Mouse (Mus musculus): Measurements from ENCODE around the gene Gbp10. TPM values are rescaled to one million over a fixed set of nuclear protein-coding genes. Genes with fewer than 3 reads are reported as not detected.
"Not testable (repeated sequence)": the region's sequence is repeated elsewhere in the genome, so short reads cannot be mapped to it uniquely, and the experiment has no call there.

Gbp10 gene
- polyA plus RNA-seq, 1 experiment from 2014 or later = 0.18 TPM

DNA sequence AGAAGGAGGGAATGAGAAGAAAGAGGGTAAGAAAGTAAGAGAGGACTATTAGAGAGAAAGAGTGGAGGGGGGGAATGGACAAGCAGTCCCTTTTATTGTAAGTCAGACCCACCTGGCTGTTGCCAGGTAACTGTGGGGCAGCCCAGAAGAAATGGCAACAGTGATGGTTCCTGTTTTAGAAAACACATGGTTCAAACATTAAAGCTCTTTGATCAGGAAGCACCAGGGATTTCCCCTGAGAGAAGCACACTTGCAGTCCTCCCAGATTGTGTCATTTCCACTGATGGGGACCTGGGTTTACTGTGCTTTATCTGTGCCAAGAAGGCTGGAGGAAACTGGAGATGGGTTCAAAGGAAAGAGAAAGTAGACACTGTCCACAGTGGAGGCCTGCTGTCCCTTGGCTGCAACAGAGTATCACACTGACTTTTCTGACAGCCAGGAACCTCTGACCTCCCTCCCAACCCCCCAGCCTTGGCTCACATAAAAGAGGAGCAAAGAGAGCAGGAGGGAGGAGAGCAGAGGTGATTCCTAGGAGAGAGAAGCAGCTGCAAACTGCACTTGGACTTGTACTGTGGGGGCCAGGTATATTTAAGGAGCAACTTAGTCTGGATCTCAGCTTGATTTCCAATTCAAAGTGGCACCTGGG lies 41.3 kb downstream of the Gbp10 start:
- H3K4me2 ChIP-seq (ENCODE audit: low read length); H3K36me3 ChIP-seq (ENCODE audit: control insufficient read depth, insufficient read depth); H3K4me3 ChIP-seq (replicated peaks; ENCODE audit: low read length); H3K27ac ChIP-seq (ENCODE audit: low read length); H3K9ac ChIP-seq (replicated peaks; ENCODE audit: low read depth, low read length); H3K4me1 ChIP-seq (replicated peaks; ENCODE audit: control insufficient read depth, insufficient read depth, low read length); ATAC-seq; H3K9me3 ChIP-seq (ENCODE audit: control insufficient read depth, low read length); H3K27me3 ChIP-seq (replicated peaks; ENCODE audit: control insufficient read depth, insufficient read depth, low read length): not testable (repeated sequence)

DNA sequence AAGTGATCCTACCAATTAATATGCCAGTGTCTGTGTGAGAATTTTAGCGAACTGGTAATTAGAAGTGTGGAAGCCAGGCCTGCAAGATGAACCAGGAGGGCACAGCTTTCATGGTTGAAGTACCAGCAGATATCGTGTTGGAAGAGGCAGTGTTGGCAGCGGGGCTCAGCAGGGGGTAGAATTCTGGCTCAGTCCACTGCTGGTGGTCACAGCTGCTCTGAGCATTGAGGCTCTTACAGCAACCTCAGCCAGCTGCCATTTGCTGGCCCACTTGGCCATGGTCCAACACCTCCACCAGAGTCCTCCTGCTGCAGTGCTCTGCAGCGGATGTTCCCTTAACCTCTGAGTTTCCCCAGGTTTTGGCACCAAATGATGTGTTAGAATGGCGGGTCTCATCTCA lies 43.0 kb downstream of the Gbp10 start:
- H3K4me1 ChIP-seq (replicated peaks; ENCODE audit: control insufficient read depth, insufficient read depth, low read length); H3K9me3 ChIP-seq (ENCODE audit: control insufficient read depth, low read length); H3K27ac ChIP-seq (ENCODE audit: low read length); H3K4me2 ChIP-seq (ENCODE audit: low read length); ATAC-seq; H3K9ac ChIP-seq (replicated peaks; ENCODE audit: low read depth, low read length); H3K4me3 ChIP-seq (replicated peaks; ENCODE audit: low read length); H3K36me3 ChIP-seq (ENCODE audit: control insufficient read depth, insufficient read depth); H3K27me3 ChIP-seq (replicated peaks; ENCODE audit: control insufficient read depth, insufficient read depth, low read length): not testable (repeated sequence)
- WGBS = 77% methylated on average over 5 of the region's 5 CpGs

DNA sequence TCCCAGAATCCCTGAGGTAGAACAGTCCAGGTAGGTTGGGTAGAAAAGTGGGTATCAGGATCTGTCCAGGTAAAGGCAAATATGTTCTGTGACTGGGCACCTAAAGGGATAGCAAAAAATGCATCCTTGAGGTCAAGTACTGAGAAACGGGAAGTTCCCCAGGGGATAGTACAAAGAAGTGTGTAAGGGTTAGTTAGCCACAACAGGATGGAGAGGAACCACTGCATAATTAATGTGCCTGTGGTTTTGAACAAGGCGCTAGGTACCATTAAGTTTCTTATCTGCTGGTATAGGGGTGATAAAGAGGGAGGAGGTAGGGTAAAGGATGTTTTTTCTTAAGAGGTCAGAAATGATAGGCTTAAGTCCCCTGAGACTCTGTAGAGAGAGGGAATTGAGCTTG lies 46.8 kb downstream of the Gbp10 start:
- H3K9me3 ChIP-seq (ENCODE audit: control insufficient read depth, low read length); ATAC-seq; H3K27ac ChIP-seq (ENCODE audit: low read length); H3K36me3 ChIP-seq (ENCODE audit: control insufficient read depth, insufficient read depth); H3K9ac ChIP-seq (replicated peaks; ENCODE audit: low read depth, low read length); H3K4me3 ChIP-seq (replicated peaks; ENCODE audit: low read length); H3K4me2 ChIP-seq (ENCODE audit: low read length); H3K27me3 ChIP-seq (replicated peaks; ENCODE audit: control insufficient read depth, insufficient read depth, low read length); H3K4me1 ChIP-seq (replicated peaks; ENCODE audit: control insufficient read depth, insufficient read depth, low read length): not testable (repeated sequence)
- WGBS = 77% methylated on average over 2 of the region's 2 CpGs

DNA sequence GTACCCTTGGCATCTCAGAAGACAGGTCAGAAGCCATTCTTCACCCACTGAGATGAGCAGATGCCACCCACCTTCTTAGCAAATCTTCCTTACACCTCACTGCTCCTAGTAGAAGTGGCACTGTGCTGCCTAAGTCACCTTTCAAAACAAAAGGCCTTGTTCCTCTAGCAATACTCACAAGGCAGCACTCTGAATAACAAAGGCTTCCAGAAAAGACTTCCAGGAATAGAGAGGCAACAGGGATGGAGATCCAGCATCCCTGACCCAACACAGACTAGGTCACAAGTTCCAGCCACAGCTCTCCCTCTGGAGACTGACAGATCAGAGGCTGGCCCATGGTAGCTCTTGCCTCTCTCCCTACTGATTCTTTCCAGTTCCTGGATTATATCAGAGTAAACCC lies 57.9 kb downstream of the Gbp10 start:
- no peak overlapping the region for H3K27ac ChIP-seq (ENCODE audit: low read length)
- H3K9ac ChIP-seq (replicated peaks; ENCODE audit: low read depth, low read length) = no peak overlapping the region
- H3K9me3 ChIP-seq (ENCODE audit: control insufficient read depth, low read length) = no peaks in the 10 kb centered on the region
- no peak overlapping the region for H3K4me2 ChIP-seq (ENCODE audit: low read length)
- no peaks in the 10 kb centered on the region for H3K27me3 ChIP-seq (replicated peaks; ENCODE audit: control insufficient read depth, insufficient read depth, low read length)
- ATAC-seq = no peak
- H3K4me1 ChIP-seq (replicated peaks; ENCODE audit: control insufficient read depth, insufficient read depth, low read length) = no peaks in the 10 kb centered on the region
- no peak overlapping the region for H3K4me3 ChIP-seq (replicated peaks; ENCODE audit: low read length)
- no peaks in the 10 kb centered on the region for H3K36me3 ChIP-seq (ENCODE audit: control insufficient read depth, insufficient read depth)

Other genes with a start within 250 kb of the Gbp10 start
- gene Gbp9, start 100.0 kb downstream of the Gbp10 start, polyA plus RNA-seq (2015; fragmentation: Nextera tagmentation; extraction: Ambion mirVana) = 0.94 and 1.1 TPM in 2 replicates
- 0.26 and 0.54 TPM in 2 replicates for gene Gbp8, start 100.0 kb downstream of the Gbp10 start, polyA plus RNA-seq (2015; fragmentation: Nextera tagmentation; extraction: Ambion mirVana)
- 0.94 and 1.9 TPM in 2 replicates for gene Gbp4, start 99.9 kb downstream of the Gbp10 start, polyA plus RNA-seq (2015; fragmentation: Nextera tagmentation; extraction: Ambion mirVana)
- gene Gm43302, start 54.2 kb upstream of the Gbp10 start, polyA plus RNA-seq (2015; fragmentation: Nextera tagmentation; extraction: Ambion mirVana) = 0.11 and 0.28 TPM in 2 replicates
- 1.6 and 1.8 TPM in 2 replicates for gene Gbp6, start 54.2 kb upstream of the Gbp10 start, polyA plus RNA-seq (2015; fragmentation: Nextera tagmentation; extraction: Ambion mirVana)
- gene Lrrc8b, start 176.2 kb upstream of the Gbp10 start, polyA plus RNA-seq (2015; fragmentation: Nextera tagmentation; extraction: Ambion mirVana) = 17.6 and 18.8 TPM in 2 replicates